Mouse (Mus musculus) right cerebral cortex, postnatal 10 days (tissue): ENCODE results near the gene Gm15319.
"Not testable (repeated sequence)": the region's sequence is repeated elsewhere in the genome, so short reads cannot be mapped to it uniquely, and the experiment has no call there.

ENCODE experiments used
- DNase-seq, 2 experiments: peaks; one replicate each; pipeline ENCODE4 v3.0.0; 2021; ENCODE audit warnings: low spot score in 2 of 2

The Gm15319 gene

DNA sequence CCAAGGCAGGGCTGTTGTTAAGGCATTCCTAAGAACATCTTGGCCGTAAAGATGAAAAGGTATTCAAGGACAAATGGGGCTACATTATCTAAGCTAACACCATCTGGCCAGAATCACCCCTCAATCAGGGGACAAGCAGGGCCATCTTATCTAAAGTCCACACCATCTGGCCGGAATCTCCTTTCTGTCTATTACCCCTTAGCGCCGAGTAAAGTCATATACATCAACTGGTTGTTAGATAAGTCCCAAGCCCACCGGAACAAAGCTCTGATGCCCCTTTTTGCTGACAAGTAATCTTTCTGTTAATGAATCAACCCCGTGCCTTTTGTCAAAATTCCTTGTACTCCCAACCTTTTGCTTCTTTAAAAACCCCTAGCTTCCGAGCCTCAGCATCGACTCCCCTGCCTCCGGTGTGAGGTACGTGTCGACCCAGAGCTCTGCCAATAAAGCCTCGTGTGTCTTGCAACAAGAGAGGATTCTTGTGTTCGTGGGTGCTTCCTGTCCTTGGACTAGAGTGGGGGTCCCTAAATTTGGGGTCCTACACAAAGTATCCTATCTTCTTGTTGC, 65.0 kb downstream of the Gm15319 start:
- DNase-seq: peak; percentile 46 to 59

DNA sequence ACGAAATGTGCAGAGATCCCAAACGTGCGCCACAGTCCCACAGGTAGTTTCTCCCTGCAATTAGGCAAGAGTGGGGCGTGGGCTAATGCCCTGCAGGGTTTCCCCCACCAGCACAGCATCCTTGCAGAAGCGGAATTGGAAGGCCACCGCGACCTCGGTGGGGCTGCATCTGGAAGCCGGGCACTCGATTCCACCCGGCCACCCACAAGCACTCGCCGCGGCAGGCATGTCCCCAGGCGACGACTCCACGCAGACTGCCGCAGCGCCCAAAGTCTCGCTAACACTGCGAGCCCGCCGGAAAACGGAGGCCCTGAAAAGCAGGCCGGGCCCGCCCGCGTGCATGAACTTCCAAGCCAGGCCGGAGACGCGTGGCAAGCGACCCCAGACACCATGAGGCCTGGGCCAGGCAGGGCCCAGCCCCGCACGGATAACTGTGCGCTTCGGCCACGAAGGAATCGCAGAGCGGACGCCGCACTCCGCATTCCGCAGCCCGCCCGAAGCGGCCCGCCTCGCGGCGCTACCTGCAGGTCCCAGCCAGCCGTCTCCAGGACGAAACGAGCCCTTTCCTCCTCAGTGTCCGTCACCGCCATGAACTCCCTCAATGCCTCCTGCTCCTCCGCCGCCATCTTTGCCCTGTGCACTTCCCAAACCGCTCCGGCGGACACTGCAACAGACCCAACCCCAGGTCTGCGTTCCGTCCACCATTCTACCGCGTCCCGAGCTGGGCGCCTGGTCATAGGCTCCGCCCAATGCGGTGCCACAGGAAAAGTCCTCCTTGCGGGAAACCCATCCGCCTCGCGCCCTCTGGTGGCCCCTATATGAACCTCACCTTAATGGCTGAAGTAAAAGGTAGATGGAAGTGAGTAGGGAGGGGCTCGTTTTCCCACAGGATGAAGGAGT, 66.0 kb downstream of the Gm15319 start:
- DNase-seq: peak; percentile 85 to 90

DNA sequence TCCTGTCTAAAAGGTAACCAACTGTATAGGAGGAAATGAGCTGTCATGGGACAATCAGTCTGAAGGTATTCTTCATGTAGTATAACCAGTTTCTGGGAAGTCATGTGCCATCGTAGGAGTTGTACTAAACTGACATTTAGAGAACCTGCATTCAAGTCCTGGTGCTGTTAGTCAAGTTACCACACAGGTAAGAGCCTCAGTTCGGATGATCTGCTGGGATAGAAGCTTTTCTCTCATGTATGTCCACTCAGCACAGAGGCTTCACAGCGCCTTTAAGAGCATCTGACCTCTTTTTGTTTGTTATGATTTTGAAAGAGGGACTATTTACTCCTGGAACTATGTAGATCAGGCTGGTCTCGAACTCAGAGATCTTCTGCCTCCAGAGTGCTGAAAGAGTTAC, 67.1 kb downstream of the Gm15319 start:
- DNase-seq: not testable (repeated sequence)

DNA sequence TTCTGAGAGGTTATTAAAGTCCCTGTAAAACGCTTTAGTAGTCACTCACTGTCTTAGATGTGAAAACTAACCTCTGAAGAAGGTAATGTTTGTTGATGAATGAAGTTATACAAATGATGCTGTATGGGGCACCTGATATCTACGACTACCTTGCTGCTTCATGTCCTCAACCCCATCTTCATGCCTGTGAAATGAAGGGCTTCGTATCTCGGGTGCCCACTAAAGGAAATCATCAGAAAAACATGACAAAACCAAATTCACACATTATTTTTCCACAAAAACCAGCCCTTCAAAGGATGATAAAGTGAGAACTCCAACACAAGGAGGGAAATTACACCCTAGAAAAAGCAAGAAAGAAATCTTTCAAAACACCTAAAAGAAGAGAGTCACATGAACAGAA, 68.2 kb downstream of the Gm15319 start:
- peak in 1 of 2 experiments; percentile 19 for DNase-seq

DNA sequence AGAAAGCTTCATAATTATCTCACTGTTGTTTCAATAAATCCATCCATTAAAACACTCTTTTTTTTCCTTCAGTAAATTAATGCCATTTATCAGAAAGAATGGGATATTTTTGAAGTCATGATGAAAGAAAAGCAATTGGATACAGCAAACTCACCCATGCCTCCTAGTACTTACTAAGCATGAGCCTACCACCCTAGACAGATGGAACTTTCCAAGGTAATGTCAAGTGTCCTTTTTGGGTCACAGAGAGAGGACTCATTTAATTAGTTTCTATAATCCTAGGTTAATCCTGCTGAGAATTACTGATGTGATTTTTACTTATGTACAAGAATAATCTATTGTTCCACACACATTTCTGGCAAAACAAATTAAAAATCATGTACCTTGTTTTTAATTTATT, 69.0 kb downstream of the Gm15319 start:
- DNase-seq: not testable (repeated sequence)

DNA sequence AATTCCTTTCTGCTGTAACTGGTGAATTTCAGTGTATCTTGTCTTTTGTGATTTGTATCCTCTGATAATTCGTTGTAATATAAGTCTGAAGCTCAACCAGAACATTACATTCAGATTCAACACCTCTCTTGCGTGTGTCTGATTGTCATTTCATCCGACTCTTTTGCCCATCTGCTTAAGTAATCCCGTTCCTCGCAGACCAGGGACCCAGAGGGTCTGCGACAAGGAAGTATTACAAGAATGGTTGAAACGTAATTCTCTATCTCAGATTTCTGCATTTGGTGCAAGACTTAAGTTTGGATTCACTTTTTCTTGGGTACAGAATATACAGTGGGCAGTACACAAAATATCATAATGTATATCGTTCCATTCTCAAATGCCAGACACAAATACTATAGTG, 73.0 kb downstream of the Gm15319 start:
- not testable (repeated sequence) for DNase-seq

DNA sequence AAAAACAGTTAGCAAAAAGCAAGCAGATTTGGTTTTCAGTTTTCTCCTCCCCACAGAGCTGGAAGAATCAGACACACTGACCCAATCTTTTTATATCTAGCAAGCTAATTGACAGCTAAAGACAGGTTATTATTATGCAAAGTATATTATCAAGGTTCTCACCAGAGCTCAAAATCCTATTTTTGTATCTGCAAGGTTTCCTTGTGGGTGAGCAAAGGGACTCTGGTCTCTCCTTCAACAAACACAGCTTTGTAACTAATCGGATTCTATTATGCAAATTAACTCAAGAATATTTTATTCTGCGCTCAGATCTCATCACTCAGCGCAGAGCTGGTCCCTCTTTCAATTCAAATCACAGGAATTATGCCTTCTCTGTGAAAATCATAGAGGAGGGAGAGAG, 74.1 kb downstream of the Gm15319 start:
- DNase-seq: peak in 1 of 2 experiments; percentile 13

DNA sequence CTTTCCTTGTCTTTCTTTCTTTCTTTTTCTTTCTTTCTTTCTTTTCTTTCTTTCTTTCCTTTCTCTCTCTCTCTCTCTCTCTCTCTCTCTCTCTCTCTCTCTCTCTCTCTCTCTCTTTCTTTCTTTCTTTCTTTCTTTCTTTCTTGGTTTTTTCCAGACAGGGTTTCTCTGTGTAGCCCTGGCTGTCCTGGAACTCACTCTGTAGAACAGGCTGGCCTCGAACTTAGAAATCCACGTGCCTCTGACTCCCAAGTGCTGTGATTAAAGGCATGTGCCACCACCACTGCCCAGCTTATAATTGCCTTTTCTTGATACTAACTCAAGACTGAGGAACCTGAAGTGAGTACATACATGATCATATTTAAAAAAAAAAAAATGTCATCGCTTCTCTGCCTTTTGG, 75.3 kb downstream of the Gm15319 start:
- DNase-seq: not testable (repeated sequence)
